Mouse (Mus musculus) MEL (cell line): ENCODE results near the gene Tent2.

Experiments used
- CTCF ChIP-seq, 3 experiments: IDR thresholded peaks in 2 of 3; conservative IDR thresholded peaks in 1 of 3; 2 replicates each; pipeline ENCODE4 v1.5.1; 2011 to 2012; ENCODE audit warnings: low read length in 3 of 3, low read depth in 2 of 3, mild to moderate bottlenecking in 2 of 3, improper control_type of control experiment in 1 of 3, inconsistent platforms in 1 of 3, mixed read lengths in 1 of 3, moderate library complexity in 1 of 3; ENCODE audit not compliant: control insufficient read depth in 1 of 3, insufficient read depth in 1 of 3, poor library complexity in 1 of 3, severe bottlenecking in 1 of 3
- TBP ChIP-seq: IDR thresholded peaks from 2 replicates; pipeline ENCODE4 v1.8.0; 2011; ENCODE audit warnings: low read depth, low read length, improper control_type of control experiment

DNA sequence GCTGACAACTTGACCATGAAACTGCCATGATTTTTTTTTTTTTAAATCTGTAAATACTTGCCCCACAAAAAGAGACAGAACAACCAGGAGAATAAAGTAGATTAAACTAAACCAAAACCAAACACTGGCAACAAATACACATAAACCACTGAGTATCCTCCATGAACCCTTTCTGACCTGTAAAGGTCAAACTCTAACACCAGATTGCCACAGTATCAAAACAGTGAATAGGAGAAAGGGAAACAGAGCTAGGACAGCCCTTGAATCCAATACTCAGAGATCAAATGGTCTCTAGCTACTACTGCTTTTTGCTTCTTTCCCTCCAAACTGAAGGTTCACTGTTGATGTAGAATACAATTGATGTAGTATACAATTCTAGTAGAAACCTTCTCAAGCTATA, 14.6 kb downstream of the Tent2 start:
- TF ChIP-seq TBP (no peak), CTCF (IDR thresholded peaks at IDR 0.05 in 2 of 3, conservative IDR thresholded peaks at IDR 0.05 in 1 of 3; ENCODE audit: control insufficient read depth in 1 of 3, insufficient read depth in 1 of 3, low read depth in 2 of 3, low read length in 3 of 3, poor library complexity in 1 of 3, severe bottlenecking in 1 of 3) (no peak)
